Mouse (Mus musculus) thymus, postnatal 10 days (tissue): ENCODE results near the gene Erich4.

ENCODE experiments used
- DNase-seq, 2 experiments: peaks; one replicate each; pipeline ENCODE4 v3.0.0; 2021; ENCODE audit warnings: low spot score in 2 of 2

Gene Erich4

DNA sequence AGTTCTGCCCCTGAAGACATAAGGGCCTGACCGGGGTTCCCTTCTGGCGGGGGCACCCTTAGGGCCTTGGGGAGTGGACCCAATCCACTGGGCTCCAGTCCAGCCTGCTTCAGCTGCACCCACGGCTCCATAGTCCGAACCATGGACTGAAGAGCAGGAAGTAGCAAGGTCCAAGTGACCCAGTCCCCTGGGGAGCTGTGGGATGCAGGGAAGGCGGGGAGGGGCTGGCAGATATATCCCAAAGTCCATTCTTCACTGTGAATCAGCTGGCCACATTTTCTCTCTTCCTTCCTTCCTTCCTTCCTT, at the start of gene Erich4:
TSS of gene Erich4 (minus strand) at position 187 of the 306 bp plus-strand sequence.
- no peak for DNase-seq

DNA sequence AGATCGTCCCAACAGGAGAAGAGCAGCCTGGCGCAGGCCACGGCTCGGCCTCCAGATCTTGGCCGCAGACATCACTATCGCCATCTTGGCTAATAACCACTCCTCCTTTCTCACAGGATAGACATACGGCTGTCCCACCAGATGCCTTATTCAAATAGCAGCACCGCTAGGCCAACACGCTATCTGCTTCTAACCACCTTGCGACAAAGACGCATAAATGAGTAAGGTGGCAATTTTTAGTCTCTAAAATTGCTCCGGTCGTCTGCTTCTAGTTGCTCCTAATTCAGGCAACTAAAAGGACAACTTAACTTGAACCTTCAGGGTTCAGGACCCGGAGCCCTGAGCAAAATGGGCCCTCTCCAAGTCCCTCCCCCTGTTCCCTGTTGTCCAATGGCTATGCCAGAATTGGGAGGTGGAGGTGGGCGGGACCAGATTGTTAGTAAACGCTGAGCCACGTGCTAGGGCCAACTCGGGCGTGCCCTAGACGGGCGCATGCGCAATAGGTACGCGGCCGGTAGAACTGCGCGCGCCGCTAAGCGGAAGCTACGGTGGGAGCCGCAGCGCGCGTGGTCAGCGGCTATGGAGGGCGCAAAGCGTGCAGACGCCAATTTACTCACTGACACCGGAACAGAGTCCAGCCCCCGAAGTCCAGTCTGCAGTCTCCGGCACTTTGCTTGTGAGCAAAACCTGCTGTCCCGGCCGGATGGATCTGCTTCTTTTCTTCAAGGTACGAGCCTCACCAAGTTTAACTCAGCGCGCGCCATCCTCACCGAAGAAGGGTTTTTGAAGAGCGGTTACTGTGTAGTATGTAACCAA, 43.2 kb upstream of the Erich4 start, which contains the start of the genes Bckdha and Exosc5:
TSS of gene Bckdha (minus strand) at position 325 of the 816 bp plus-strand sequence.
TSS of gene Exosc5 (plus strand) at position 508 of the 816 bp plus-strand sequence.
- peak; percentile 97 to 99 for DNase-seq

DNA sequence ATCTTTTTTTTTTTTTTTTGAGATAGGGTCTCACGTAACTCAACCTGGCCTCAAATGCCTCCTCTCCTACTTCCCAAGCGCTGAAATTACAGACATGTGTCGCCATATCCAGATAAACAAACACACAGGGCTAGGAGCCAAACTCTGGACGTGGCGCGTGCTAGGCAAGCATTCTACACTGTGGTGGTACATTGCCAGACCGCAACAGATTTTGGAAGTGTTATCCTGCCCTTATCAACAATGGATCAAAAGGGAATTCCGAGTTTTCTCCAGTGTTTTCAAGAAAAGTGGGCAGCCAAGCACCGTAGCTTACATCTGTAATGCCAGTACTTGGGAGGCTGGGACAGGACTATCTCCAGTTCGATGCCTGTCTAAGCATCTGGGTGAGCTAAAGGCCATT, 42.1 kb upstream of the Erich4 start:
- DNase-seq, result no peak

DNA sequence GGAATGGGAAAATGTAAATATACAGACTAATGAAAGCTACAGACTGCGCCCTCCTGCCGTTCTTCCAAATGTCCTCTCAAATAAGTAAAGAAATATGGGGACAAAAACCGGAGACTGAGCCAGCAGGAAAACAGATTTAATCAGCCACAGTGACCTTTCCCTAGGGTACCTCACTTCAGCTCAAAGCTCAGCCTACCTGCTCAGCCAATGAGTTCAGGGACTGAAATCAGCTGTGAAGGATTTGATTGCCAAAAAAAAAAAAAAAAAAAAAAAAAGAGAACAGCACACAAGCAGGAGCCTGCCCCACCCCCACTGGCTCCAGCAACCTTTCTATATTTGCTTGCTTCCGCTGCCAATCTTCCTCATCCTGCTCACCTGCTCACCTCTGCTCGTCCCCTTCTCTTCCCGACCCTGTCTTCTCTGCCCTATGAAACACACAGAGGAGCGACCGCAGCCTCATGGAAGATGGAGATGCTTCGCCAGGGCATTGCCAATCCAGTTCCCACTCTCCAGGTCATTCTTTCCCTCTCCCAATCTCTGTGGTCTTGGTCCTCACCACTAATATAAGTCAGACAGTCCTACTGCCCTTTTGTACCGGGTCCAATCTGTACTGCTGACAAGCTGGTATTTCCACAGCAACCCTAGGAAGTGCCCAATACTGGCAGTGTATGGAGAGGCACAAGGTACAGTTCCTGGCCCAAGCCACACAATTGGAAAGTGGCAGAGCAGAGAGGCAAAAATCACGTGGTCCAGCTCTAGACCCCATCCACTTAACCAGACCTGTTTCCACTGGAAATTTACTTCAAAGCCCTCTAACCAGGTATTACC, 40.1 kb upstream of the Erich4 start:
- DNase-seq, result no peak

DNA sequence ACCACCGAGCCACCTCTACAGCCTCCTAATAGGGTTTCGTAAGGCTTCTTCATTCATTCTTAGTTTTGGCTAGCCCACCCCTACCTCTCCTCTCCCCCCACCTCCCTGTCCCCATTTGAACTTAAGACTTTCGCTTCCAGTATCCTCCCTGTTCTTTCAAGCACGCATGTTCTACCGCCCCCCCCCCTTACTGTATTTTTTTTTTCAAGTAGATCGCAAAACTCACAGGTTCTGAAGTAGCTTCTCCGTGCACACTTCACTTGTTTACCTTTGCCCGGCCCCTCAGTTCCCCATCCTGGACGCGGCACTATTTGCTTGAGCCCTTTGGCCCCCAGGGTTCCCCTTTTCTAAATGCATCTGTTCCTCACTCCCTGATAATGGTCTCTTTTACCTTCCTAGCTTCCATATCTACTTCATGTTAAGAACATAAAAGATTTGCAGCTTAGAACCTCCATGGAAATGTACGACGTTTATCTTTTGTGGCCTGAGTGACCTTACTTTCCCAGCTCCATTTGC, 36.6 kb upstream of the Erich4 start:
- DNase-seq, result no peak

DNA sequence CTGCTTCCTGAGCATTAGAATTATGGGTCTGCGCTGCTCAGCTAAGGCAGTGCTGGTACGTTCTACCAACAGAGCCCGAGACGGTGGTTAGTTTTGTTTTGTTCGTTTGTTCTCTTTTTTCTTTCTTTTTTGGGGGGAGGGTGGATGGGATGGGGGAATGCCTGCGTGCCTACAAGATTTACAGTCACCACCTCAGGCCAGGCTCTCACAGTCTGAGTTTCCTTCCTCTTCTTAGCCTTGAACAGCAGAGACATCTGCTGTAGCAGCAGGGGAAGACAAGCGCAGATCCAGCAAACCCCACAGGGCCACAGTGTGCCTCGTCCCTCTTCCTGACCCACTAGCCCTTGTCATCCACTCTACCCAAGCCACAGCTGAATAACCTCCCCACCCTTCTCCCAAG, 35.6 kb upstream of the Erich4 start:
- DNase-seq, result peak in 1 of 2 experiments; percentile 42

DNA sequence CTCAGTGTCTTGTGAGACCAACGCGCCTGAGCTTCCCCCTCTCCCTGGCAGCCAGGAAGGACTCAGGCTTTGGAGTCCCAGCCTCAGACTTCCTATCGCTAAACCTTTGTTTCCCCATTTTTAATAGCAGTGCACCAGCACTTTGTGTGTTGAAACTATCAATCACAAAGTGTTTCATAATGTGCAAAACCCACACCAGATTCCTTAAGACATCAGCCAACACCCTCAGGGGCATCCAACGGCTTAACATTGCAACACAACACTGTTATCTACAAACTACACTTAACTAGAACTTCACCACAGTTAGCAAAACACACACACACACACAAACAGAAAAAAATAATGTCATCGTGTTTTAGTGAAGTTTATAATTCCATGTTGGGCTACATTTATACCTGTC, 34.1 kb upstream of the Erich4 start:
- DNase-seq, result no peak

DNA sequence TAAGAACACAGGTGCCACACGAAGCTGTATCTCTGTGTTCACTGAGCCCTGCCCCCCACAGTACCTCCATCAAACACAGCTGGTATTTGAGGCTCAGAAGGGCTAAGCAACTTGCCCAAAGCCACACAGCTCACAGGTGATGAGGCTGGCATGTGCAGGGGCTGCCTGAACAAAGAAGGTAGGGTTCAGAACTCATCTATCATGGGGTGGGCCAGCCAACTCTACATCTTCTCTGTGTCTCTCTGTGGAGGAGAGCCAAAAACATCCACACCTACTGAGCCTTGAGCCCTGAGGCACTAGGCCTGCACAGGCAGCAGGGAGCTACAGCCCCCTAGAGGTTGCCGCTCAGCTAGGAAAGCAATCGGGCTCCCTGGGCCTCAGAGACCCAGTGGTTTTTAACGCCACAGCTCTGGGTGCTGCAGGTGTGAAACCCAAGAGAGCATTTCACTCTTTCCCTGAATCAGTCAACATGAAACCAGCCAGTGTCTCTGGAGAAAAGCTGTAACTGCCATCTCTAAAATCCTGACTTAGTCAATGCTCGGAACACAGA, 32.0 kb upstream of the Erich4 start:
- DNase-seq, result peak; percentile 75 to 83

DNA sequence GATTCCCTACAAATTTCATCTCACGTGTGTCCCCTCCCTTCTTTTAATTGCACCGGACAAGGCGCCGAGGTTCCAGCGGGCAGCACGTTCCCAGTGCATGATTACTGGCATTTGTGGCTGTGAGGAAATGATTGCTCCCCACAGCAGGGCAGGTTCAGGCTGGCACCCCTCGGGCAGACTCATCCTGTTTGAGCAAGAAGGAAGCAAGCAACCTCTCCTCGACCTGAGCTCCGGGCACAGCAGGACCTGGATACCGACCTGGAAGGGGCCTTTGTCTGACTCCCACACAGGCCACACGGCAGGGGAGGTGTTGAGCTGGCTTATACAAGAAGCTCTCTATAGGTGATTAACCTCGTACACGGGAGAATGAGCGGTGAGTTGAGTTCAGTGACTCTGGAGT, 29.4 kb upstream of the Erich4 start:
- peak in 1 of 2 experiments; percentile 33 for DNase-seq

DNA sequence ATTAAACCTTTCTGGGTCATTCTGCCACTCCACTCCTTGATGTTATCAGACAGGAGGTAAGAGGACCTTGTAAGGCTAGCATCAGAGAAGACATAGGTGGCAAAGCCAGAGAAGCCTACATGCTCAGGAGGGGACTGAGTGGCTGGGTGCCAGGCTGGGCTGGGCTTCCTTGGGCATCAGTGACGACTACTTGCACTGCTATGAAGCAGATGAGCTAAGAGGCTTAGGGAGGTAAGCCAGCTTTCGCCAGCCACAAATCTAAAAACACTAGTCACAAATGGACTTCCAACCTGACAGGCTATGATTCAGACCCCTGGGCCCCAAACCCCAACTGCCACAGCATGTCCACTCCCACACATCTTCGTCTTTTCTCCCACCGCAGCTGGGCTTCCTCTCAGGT, 28.9 kb upstream of the Erich4 start:
- no peak for DNase-seq

DNA sequence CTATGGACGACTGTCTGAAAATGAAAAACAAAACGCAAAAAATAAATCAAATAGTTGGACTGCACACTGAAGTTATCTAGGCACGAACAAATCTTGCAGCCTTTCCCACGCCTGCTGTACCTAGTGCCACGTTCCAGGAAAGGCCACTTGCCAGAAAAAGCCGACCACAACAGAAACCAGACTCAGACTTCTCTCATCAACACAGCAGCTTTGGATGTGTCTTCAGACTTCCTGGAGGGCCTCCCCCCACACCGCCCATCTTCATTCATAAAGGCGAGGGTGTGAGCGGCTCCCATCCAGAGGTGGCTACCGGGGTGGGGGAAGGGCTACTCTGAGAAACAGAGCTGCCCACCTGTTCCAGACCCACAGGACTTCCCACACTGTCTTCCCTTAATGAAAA, 28.4 kb upstream of the Erich4 start:
- no peak for DNase-seq

DNA sequence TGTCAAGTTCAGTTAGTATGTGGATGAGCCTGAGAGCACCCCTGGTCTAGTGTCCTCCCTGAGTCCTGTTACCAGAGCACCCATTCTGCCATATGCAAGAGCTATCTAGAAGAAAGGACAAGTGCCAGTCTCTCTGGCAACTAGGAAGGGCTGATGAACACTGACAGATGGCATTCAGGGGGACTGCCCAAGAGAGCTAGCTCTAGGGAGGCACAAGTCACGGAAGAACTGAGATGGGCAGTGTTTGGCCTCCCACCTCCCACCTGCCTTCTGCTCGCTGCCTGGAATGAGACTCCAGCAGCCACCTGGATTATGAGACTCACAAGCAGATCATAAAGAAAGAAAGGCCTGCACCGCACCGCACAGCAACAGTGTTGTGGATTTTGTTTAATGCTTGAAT, 24.1 kb upstream of the Erich4 start:
- DNase-seq, result no peak

DNA sequence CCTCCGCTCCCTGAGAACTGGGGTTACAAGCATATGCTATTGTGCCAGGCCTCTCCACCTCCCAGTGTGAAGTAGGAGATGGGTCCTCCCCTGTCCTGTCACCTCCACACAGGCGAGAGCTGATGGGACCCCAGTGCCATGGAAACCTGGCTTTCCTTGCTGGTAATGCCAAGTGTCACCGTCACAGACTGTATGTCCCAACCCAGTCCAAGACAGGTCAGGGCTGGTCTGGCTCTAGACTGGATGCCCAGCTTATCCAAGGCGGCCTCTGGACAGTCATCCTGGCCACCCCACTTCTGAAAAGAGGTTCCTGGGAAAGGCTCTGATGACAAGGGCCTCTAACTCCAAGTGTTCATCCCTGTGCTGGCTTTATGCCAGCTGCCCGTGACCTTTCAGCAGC, 21.4 kb upstream of the Erich4 start:
- no peak for DNase-seq

DNA sequence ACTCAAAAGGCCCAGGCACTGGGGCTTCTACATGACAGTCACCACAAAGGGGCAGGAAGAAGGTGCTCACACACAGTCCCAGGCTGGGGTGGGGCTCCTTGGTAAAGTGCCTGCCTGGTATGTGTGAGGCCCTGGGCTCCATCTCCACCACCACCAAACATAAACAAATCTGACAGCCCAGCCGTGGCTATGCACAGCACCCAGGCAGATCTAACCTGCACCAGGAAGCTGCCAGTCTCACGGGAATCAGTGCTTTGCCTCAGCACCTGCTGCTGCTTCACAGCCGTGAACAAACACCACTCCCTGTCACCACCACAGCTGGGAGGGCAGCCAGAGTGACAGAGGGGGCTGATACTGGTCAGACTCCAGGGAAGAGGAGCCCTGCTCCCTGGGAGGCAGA, 20.7 kb upstream of the Erich4 start:
- DNase-seq, result peak in 1 of 2 experiments; percentile 43

DNA sequence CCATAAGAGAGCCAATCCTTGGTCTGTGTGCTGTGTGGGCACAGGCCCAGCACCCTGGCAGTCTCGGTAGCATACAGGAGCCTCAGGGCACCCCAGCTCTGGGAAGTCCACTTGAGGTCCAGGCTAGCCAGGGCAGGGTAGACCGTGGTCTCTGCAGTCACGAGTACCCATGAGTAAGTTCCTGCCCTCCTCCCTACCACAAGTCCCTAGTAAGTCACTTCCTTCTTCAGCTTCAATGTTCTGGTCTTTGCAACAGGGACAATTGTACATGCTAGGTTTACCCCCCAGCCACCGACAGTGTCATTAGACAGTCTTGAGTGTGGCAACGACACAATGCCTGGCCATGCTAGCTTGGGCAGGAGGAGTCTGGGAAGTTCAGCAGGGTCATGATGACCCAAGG, 17.0 kb upstream of the Erich4 start:
- no peak for DNase-seq

DNA sequence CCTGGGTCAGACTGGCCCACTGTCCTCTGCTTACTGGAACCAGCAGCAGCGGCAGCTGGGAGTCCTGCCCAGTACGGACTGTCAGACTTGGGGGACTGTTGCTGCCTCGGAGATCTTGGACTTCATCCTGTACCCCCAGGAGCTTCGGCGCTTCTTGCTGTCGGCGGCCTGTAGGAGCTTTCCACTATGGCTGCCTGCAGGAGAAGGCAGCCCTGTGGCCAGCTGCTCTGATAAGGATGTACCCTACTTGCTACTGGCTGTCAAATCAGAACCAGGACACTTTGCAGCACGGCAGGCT, 12.6 kb upstream of the Erich4 start:
- no peak for DNase-seq

DNA sequence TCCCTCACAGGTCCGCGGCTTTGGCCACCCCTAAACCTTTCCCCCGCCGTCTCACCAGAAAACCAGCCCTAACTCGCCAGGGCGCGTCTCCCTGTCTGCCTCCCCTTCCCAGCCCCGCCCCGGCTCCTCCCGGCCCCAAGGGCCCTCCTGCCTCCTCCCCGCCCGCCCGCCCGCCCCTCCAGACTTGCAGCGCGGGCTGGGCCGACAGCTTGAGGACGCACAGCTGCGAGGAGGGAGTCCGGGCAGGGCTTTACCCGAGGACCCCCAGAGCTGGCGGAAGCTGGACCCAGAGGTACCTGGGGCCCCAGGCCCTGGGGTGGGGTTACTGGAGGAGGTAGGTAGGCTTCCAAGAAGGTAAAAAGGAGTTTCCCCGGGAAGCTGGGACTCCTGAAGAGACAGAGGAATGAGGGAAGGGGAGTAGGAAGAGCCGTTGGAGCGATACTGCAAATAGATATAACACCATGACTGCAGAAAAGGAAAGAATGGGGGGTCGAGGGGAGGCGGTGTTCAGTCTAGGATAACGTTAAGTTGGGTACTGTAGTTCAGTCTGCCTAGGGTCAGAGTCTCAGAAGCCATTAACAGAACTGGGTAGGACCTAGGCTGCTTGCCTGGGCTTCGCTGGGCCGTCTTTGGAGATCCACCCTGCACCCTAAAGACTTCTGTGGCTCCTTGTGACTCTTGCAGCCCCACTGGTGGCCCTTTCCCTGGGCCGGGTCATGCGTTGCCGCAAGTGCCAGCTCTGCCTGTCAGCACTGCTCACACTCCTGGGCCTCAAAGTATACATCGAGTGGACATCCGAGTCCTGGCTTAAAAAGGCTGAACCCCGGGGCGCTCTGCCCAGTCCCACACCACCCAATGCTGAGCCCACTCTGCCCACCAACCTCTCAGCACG, 12.0 kb upstream of the Erich4 start:
- peak; percentile 63 for DNase-seq

DNA sequence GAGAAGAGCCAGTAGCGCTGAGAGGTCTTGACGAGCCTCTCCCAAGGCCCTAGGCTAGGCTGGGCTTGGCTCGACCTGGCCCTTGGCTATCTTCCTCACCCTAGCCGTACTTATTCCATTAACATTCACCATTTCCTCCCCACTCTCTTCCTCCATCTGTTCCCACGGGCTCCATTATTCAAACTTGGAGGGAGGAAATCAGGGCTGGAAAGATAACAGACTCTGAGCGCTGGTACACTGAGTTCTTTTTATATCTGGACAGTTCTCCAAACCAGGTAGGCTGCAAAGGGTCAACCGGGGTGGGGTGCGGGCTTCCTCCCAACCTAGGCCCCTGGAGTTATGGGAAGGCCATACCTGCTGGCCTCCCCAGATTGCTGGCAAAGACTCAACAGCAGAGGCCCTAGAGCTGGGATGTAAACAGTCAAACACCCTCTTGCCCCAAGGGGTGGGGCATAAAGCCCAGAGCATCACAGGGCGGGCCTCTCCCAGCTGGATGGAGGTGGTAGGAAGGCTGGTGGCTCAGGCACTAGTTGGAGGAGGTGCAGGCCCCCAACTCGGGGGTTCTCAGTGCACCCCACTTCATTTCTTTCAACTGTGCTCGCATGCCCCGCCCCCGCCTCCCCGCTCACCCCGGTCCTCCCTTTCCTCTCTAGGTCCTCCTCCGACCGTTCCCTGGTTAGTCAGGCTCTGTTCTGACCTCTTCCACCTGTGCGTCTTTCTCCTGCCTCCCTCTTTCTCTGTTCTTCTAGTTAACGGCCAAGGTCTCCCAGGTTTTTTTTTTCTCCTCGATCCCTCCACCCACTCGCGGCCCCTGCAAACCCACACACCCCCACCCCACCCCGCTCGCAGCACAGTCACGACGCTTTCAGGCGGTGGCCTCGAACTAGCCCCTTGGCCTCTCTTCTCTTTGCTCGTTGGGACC, 11.1 kb upstream of the Erich4 start, which contains the start of gene B3gnt8:
TSS of gene B3gnt8 (plus strand) at position 146 of the 922 bp plus-strand sequence.
- DNase-seq, result peak; percentile 48 to 60

DNA sequence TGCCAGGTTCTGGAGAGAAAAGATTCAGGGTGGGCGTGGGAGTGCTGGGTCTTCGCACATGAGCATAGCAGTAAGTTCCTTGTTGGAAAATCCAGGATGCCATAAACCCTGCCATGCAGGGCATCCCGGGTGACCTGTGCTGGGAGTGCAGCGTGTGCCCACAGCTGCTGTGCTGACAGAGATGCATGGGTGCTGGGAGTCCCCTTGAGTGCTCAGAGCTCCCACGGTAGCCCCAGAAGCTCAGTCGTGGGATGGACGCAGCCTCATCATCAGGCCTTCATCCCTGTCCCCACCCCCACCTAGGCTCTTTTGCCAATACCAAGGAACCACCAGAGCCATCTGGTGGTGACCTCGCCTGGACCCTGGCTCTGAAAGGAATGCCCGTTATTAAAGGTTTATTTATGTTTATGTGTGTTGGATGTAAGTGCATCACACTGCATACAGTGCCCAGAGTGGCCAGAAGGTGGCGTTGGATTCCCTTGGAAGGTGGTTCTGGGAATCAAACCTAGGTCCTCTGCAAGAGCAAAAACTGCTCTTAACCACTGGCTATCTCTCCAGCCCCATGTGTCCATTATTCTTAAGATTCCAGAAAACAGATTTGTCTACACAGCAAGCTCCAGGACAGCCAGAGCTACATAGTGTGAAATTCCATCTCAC, 10.0 kb upstream of the Erich4 start:
- DNase-seq, result peak in 1 of 2 experiments; percentile 67

DNA sequence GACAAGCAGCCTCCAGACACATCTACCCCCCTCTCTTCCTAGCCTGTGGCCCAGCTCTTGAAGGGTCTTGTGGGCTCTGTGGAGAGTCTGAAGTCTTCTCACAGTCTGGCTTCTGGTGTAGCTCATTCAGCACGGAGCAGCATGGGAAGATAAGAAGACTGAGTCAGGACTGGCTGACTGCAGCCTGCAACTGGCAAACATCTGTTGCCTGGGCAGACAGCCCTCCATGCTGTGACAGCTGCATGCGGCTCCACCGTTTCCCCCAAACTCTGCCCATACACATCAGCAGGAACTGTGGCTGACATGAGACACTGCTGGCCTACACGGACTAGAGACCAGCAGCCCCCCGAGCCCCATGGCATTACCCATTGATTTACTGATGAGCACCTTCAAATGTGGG, 9.2 kb upstream of the Erich4 start:
- DNase-seq, result no peak
